Mouse (Mus musculus): Measurements from ENCODE around the gene Pak6. TPM values are rescaled to one million over a fixed set of nuclear protein-coding genes. Genes with fewer than 3 reads are reported as not detected.
A peak's percentile ranks its signal among the peaks of the same experiment; 100 is the strongest.
"Not testable (repeated sequence)": the region's sequence is repeated elsewhere in the genome, so short reads cannot be mapped to it uniquely, and the experiment has no call there.

The Pak6 gene
- total RNA-seq (2021) = 10 to 100 TPM in 1 of 2 experiments, 1 to 10 TPM in 1; 7.8 to 10.9 TPM
- long read RNA-seq, experiment 1, partial matches to known transcripts = 6 of 15 reads
- long read RNA-seq, experiment 1, other reads (novel, unspliced or antisense) = 6 of 15 reads
- long read RNA-seq, experiment 2, partial matches to known transcripts = 8 of 13 reads
- long read RNA-seq, experiment 2, other reads (novel, unspliced or antisense) = 5 of 13 reads

DNA sequence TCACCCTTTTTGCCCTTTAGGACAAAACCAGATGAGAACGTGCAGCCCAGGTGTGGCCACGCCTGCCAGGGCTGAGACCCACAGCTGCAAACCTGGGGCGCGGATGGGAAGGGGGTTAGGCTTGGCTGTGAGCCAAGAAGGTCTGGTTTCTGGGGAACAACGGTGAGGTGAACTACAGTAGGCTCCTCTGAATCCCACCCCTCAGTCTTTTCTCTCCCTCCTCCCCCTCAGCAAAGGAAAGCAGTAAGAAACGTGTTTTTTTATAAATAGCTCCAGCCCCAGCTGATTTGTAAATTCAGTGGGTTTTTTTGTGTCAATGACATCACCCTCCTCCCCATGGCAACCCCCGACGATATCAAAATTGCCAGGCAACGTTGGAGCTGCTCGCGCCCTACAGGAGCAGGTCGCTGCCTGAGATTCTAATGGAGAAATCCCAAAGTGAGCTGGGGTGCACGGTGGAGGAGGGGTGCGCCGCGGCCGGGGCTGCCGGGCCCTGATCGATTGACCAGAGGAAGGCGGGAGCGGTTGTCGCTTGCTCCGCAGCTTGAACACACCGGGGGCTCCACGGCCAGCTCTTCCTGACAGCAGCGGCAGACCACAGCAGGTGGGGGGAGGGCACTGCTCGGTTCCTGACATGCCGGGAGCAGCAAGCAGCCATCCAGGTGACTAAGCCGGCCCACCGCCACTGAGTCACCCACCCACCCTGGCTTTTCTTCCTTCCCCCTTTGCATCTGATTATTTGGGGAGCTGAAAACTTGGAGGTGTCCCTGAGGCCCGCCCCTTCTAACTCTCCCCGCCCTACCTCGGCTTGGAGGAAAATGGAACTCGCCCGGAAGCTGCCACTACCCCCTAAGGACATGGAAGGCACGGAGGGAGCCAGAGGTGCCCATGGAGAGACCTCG lies at the start of gene Pak6:
Gene Pak6 (plus strand): TSS at position 402 of the 902 bp plus-strand sequence.
- no peak for DNase-seq
- intact Hi-C loops (cut with DNase I) = no loop called here

DNA sequence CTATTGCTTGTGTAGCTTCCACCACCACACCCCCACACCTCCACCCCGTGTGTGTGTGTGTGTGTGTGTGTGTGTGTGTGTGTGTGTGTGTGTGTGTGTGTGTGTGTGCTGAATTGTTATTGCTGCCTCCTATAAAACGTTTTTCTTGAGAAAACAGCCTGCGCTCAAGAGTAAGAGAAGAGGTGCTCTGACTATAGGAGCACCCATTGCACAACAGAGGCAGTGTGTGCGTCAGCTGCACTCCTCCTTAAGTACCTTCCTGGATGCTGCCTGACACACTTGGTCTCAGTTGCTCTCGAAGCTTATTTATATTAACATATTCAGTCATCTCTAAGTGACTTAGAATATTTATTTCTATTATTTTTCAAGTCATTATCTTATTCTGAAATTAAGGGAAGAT lies 45.1 kb upstream of the Pak6 start:
- DNase-seq = no peak
- intact Hi-C loops (cut with DNase I) = no loop called here

DNA sequence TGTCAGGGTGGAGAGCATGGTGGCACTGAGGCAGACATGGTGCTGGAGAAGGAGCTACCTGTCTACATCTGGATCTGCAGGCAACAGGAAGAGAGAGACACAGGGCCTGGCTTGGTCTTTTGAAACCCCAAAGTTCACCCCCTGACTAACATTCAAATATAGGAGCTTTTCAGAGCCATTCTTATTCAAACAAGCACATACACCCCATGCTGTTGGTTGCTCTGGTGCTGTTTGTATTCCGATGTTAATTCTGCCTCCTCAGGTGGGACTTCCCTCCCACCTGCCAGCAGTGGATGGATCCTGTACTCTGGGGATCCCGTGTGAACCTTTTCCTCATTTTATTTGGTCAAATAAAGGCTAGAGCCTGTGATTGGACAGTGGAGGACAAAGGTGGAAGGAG lies 43.0 kb upstream of the Pak6 start:
- DNase-seq = no peak
- intact Hi-C loops (cut with DNase I) = no loop called here

DNA sequence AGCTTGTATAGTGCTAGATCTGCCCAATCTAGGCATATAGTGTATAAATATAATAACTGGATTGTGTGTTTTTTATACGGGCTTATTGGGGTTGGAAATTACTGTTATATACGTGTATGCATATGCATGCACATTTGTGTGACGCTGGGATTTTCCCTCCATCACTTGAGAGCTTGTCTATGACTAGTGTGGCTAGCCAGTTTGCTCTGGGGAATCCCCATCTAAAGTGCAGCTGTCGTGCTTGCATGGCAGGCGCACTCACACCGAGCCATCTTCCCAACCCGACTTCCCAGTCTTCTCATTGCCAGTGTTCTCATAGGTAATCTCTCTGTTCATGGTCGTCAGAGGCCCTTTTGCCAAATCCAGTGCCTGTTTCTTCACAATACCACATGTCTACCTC lies 42.5 kb upstream of the Pak6 start:
- intact Hi-C loops (cut with DNase I) = no loop called here
- DNase-seq = no peak

DNA sequence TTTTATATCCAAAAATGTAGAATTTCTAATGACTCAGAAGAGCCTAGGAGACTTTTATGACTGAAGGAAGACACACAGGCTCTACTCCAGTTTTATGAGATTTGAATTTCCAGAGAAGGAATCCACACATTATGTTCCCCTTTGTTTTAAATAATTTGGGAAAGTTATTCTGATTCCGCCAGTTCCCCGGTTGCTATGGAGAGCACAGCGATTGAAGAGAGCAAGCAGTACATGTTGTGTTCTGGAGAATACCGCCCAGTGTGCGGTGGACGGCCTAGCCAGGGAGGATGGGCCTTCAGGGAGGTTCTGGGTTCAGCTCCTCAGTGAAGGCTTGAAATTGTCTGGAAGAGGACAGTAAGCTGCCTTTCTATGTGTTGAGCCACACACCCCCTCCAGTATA lies 33.8 kb upstream of the Pak6 start:
- intact Hi-C loops (cut with DNase I) = no loop called here
- no peak for DNase-seq

DNA sequence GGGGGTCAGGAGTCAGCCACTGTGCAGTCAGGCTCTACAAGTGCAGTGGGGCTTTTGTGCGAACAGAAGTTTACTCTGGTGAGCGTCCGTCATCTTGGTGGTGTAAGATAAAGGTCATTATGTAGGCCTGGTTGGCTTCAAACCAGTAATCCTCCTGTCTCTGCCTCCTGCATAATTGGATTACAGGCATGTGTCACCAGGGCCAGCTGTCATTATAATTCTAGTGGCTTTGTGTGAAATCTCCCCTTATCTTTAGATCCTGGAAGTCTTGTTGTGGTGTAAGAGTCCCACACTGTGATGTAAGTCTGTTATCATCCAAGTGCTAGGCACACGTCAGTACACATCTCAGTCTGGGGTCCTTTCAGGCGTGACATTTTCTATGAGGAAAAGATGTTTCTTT lies 29.7 kb upstream of the Pak6 start:
- intact Hi-C loops (cut with DNase I) = loop anchor here (10.0 kb wide), 1 partner anchor 341 kb away; no protein-coding TSS in a partner anchor
- DNase-seq = no peak

DNA sequence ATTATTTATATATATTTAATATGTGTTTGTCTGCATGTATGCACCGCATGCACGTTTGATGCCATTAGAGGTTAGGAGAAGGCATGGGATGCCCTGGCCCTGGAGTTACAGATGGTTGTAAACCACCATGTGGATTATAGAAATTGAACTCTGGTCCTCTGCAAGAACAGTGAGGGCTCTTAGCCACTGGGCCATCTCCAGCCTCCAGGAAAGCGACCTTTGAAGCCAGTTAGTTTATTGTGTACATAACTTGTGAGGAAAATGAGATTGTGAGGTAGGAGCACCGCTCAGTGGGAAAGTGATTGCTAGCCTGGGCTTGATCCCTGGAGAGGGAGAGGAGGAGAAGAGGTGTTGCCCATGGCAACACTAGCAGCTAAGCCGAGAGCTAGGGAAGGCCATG lies 25.8 kb upstream of the Pak6 start:
- DNase-seq = no peak
- intact Hi-C loops (cut with DNase I) = loop anchor here (10.0 kb wide), 1 partner anchor 338 kb away; no protein-coding TSS in a partner anchor

DNA sequence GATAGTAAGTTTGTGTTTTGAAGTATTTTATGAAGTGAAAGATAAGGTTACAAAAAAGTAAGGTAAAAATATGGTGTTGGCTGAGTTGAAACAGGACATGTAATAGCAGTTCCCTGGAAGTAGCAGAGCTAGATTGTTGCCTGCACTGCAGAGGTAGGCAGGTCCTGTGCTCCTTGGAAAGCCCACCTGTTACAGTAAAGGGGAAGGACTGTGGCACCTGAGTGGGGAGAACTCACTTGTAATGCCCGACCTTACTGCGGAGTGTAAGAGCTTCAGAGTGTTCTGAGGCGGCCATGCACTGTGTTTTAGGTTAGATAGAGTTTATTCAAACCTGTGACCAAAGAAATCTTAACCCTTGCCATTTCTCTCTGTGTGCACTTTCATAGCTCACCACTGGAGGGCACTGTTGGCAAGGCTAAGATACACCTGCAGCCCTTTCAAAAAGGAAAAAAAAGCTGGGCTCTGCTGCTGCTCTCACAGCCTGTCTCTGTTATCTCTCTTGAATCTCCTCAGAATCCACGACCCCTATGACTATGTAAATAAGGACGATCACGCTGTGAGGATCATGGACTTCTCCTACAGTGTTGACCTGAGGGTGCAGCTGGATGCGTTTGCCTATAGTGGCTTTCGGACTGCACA lies 25.1 kb upstream of the Pak6 start:
- peak; percentile 69 to 82 for DNase-seq
- intact Hi-C loops (cut with DNase I) = loop anchor here (1.0 to 10.0 kb wide), 4 partner anchors 57 to 337 kb away; no protein-coding TSS in a partner anchor

DNA sequence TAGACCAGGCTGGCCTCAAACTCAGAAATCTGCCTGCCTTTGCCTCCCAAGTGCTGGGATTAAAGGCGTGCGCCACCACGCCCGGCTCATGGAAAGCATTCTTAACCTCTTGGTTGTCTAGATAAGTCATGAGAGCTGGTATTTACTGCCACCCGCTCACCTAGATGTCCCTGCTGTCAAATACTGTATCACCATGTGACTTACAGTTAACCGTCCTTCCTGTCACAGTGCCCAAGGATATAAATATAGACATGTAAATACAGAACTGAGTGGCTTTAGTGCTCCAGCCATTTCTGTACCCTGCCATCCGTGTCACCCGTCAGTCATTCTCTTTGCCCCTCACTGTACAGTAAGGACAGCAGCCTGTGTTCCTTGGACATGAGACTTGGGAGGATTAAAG lies 24.4 kb upstream of the Pak6 start:
- DNase-seq = no peak
- intact Hi-C loops (cut with DNase I) = loop anchor here (1.0 to 10.0 kb wide), 4 partner anchors 57 to 336 kb away; no protein-coding TSS in a partner anchor

DNA sequence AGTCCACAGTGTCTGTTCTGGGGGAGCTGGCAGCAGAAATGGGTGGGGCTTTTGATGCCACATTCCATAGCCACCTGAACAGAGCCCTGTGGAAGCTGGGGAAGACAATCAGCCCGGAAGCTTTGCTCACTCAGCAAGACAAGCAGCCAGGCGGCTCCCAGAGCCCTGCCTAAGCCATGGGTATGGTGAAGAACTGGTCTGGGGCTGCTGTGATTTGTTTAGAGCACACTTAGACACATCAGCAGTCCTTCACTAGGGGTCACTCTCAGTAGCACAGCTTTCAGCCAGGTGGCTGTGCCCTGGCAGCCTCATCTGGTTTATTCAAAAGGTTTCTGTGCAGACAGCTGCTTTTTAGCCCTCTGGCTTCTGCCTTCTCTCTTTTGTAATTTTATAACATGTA lies 22.0 kb upstream of the Pak6 start:
- intact Hi-C loops (cut with DNase I) = no loop called here
- DNase-seq = peak in 1 of 2 experiments; percentile 11

DNA sequence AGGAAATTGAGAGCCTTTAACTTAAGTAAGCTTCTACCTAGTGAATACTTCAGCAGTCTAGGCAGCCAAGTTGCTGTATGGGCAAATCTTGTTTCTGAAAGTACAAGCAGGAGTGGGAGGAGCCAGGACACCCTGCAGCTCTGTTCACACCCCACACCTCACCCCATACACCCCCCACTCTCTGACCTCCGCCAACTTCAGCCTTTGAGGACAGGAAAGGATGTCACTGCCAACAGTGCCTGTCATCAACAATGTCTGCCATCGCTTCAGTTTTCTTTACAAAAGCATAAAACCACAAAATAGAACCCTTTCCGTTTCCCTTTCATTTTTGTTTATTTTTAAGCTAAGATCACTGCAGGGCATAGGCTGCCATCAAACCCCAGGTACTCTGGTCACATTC lies 20.7 kb upstream of the Pak6 start:
- intact Hi-C loops (cut with DNase I) = no loop called here
- no peak for DNase-seq

DNA sequence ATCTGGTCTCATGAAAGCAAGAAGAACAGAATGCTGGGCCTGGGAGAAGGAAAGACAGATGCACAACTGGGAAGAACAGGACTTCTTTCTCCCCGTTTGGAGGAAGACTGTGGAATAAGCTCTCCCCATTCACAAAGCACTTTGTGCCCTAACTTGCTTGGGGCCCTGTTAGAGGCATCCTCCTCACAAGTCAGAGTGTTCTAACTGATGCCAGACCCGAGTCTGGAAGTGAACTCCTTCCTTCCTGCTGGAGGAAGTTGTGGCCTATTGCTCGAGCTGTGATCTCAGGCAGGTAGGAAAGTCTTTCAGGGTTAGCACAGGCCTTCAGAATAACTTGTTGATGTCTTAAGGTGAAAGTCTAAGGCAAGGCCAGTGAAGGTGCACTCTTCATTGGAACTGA lies 20.2 kb upstream of the Pak6 start:
- no peak for DNase-seq
- intact Hi-C loops (cut with DNase I) = no loop called here

DNA sequence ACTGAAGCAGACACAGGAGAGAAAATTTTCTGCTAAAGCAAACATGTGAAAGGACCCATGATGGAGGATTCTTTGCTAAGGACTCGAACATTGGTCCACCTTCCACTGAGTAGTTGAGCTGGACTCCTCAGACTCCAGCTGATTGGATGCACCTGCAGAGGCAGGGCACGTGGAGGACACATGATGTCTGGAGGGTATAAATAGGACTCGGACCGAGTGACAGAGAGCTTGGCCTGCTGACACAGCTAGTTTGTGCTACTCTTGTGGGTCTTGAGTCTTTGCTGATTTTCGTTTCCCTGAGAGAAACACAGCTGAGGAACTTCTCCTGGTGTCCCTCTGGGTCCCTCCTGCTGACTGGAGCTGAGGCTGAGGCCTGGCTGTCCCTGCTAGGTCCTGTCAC lies 16.4 kb upstream of the Pak6 start:
- DNase-seq = no peak
- intact Hi-C loops (cut with DNase I) = no loop called here

DNA sequence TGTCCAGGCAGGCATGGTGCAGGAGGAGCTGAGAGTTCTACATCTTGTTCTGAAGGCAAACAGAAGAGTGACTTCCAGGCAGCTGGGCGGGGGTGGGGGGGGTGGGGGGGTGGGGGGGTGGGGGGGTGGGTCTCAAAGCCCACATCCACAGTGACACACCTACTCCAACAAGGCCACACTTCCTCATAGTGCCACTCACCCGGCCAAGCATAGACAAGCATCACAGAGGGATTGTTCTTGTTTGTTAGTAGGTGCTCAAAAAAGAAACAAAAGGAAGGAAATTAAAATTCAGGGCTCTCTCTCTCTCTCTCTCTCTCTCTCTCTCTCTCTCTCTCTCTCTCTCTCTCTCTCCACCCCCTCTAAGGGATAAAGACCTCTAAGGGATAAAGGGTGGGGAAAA lies 12.4 kb upstream of the Pak6 start:
- DNase-seq; intact Hi-C loops (cut with DNase I): not testable (repeated sequence)

DNA sequence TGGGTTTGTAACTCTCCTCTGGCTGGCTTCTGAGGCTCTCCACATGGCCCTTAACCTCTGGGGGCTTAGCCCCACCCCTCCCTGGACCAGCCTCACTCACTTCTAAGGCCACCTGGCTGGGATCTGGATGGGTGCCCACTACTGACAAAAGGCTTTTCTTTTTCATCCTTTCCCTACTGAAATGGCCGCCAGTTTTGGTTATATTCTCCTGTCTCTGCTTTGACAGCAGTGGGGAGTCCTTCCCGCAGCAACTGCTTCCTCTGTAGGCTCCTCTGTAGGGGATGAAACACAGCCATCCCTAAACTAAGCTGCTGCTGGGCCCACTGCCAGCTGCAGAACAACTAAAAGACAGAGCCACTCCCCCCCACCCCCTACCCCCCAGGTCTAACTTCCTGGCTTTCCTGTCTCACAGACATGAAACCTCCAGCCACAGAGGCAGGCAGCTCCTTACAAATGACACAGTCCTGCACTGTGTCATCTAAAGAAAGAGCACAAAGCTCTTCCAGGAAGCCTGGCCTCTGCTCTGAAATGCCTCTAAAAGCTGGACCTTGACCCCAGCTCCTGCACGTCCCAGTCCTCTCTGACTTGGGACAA lies 6.3 kb upstream of the Pak6 start:
- DNase-seq = no peak
- intact Hi-C loops (cut with DNase I) = loop anchor here (5.0 kb wide), 1 partner anchor 36 kb away; no protein-coding TSS in a partner anchor

DNA sequence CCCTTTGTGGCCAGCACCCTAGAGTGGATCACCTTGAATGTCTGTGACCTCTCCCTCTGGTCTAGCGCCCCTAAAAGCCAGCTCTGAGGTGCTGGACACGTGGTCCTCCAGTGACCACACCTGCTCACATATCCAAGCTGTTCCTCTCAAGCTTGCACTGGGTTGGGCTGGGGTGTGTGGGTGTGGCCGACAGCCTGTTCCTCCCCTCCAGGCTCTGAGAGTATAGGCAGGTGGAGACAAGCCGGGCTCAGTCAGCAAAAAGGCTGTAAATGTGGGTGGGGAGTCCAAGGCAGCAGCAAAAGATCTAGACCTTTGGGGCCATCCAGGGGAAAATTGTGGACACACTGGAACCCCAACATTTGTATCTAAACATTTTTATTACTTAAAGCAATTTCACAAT lies 4.6 kb upstream of the Pak6 start:
- DNase-seq = no peak
- intact Hi-C loops (cut with DNase I) = loop anchor here (5.0 kb wide), 1 partner anchor 34 kb away; no protein-coding TSS in a partner anchor

DNA sequence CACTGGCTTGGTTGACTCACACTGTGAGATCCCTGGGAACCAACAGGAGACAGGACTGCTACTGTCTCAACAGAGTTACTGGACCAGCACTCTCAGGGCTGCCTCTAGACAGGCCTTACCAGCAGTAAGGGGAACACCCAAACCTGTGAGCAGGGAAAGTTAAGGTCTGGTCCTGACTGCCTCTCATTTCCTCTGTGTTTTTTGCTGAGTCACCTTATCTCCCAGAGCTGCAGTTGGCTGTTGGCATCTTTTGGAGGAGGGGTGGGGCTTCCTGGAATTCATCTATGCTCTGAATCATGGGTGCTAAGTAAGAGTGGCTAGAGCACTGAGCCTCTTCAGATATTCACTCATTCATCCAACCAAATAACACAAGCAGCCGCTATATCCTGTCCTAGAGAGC lies 4.0 kb upstream of the Pak6 start:
- peak in 1 of 2 experiments; percentile 58 for DNase-seq
- intact Hi-C loops (cut with DNase I) = loop anchor here (5.0 kb wide), 1 partner anchor 33 kb away; no protein-coding TSS in a partner anchor

DNA sequence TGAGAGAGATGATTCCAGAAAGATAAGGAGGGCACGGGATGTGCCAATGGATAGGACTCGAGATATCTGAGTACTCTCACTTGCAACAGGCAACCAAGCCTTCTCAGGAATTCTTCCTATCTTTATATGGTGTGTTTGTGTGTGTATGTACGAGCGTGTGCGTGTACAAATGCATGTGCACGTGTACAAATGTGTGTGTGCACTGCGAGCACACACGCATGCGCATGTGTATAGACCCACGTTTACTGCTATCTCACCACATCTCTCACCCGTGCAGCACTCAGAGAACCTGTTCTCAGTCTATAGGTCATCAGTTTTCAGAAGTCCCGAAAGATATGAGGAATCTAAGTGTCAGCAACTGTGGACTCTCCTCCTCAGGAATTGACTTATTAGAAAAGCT lies 3.6 kb upstream of the Pak6 start:
- intact Hi-C loops (cut with DNase I) = loop anchor here (5.0 kb wide), 1 partner anchor 33 kb away; no protein-coding TSS in a partner anchor
- DNase-seq = no peak

DNA sequence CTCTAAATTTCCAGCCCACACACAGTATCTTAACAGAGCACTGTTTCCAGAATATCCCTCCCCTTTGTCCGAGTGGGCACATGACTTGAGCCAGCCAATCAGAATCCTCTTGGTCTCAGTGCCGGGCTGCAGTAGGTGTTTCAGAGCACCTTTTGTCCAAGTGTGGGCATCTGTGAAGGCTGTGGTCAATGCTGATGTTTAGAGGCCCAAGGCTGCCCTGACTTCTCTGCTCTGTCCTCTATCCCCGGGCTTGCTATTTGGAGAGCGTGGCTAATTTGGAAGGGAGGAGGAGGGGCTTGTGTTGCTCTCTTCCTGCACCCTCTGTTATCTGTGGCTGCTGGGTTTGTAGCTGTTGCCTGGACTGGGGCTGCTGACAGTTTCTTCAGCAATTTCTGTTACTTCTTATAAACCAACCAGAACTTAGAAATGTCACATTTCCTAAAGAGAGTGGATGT lies 3.1 kb upstream of the Pak6 start:
- intact Hi-C loops (cut with DNase I) = loop anchor here (5.0 kb wide), 1 partner anchor 32 kb away; no protein-coding TSS in a partner anchor

DNA sequence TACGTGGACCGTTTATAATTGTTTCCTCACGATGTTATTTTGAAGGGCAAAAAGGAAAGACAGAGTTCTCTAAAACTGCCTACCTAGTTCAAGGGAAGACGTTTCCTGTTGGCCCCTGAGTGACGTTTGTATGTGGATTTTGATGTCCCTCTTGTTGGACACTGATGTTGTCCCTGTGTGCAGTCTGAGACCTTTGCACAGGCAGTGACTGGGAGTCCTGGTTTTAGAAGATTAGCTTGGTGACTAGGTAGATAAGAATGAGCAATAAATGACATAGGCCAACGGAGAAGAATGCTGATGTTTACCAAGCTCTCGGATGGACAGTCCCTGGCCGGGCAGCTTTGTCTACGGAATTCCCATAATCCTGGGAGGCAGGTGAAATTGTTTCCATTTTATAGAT lies 1.2 kb upstream of the Pak6 start:
- intact Hi-C loops (cut with DNase I) = no loop called here
- no peak for DNase-seq

More for the DNA sequence above, 3.1 kb upstream of the Pak6 start:
- peak; percentile 29 to 61 for DNase-seq
